In genomic region chr8:117562445-117563014, GRCm38 (mm10) we compare ENCODE assay signal across 8 mouse cellular contexts.
DNase-seq lines count a peak whose midpoint lies in the region; ATAC-seq and TF ChIP-seq lines count a peak whose summit lies in the region.

No protein-coding gene starts in this region.

- no peak overlapping the region for H3K4me2 ChIP-seq in CH12.LX (ENCODE audit: insufficient read depth, low read depth, poor library complexity, severe bottlenecking)
- H3K4me2 ChIP-seq in forebrain, postnatal 0 days (ENCODE audit: low read depth): peak overlapping the region; percentile 38
- peak overlapping the region; percentile 28 for H3K4me2 ChIP-seq in liver, embryonic 13.5 days

- no peak overlapping the region for H3K27ac ChIP-seq in CH12.LX (ENCODE audit: insufficient read depth, low read depth)
- H3K27ac ChIP-seq in forebrain, postnatal 0 days (ENCODE audit: low read depth, low read length): no peak overlapping the region
- no peak overlapping the region for H3K27ac ChIP-seq in liver, embryonic 13.5 days

- intact Hi-C loops in gastrocnemius, postnatal 36 days (cut with DNase I): no loop called here

- no peak for TF ChIP-seq RAD21 in CH12.LX (IDR thresholded peaks at IDR 0.05; ENCODE audit: low read depth, low read length)

- H3K9me3 ChIP-seq in CH12.LX (replicated peaks; ENCODE audit: low read length): no peaks in the 10 kb centered on the region
- no peaks in the 10 kb centered on the region for H3K9me3 ChIP-seq in E14TG2a.4 (ENCODE audit: low read length)
- no peaks in the 10 kb centered on the region for H3K9me3 ChIP-seq in forebrain, postnatal 0 days (ENCODE audit: low read length)
- no peaks in the 10 kb centered on the region for H3K9me3 ChIP-seq in liver, embryonic 13.5 days (replicated peaks)

- H3K79me2 ChIP-seq in CH12.LX (replicated peaks; ENCODE audit: control insufficient read depth, extremely low read depth, insufficient read depth, poor library complexity, severe bottlenecking): peaks cover 12% of the 10 kb centered on the region

- H3K4me3 ChIP-seq in CH12.LX (replicated peaks in 1 of 3; ENCODE audit: low read depth in 2 of 3, low read length in 2 of 3, poor library complexity in 1 of 3): no peak overlapping the region
- H3K4me3 ChIP-seq in E14TG2a.4 (replicated peaks; ENCODE audit: low read length): peak overlapping the region; percentile 70
- H3K4me3 ChIP-seq in forebrain, postnatal 0 days (ENCODE audit: low read depth, low read length): no peak overlapping the region
- no peak overlapping the region for H3K4me3 ChIP-seq in liver, embryonic 13.5 days (replicated peaks)

- dilution Hi-C loops in CH12.LX (cut with MboI; ENCODE audit: extremely low pct_ligation_motif_present, extremely low pct_unique_long_range_greater_than_20kb, low sequenced_read_pairs): no loop called here

- TF ChIP-seq EP300 in CH12.LX (IDR thresholded peaks at IDR 0.05; ENCODE audit: low read length): peak; percentile 40; the same call in 1 of the 2 replicates

- H3K36me3 ChIP-seq in CH12.LX (replicated peaks in 1 of 2; ENCODE audit: control insufficient read depth in 1 of 2, insufficient read depth in 1 of 2, low read length in 1 of 2) (peaks cover 70 to 93% of the 10 kb centered on the region in 2 experiments), E14TG2a.4 (ENCODE audit: insufficient read depth, low read length) (peaks cover 14% of the 10 kb centered on the region; the same call in 1 of the 2 replicates)
- no peaks in the 10 kb centered on the region for H3K36me3 ChIP-seq in forebrain, postnatal 0 days (ENCODE audit: insufficient read depth)
- no peaks in the 10 kb centered on the region for H3K36me3 ChIP-seq in liver, embryonic 13.5 days

- no peaks in the 10 kb centered on the region for H3K27me3 ChIP-seq in CH12.LX (replicated peaks)
- peaks cover 35% of the 10 kb centered on the region for H3K27me3 ChIP-seq in E14TG2a.4 (ENCODE audit: insufficient read depth, low read length)
- H3K27me3 ChIP-seq in forebrain, postnatal 0 days (ENCODE audit: insufficient read depth, low read length): no peaks in the 10 kb centered on the region
- no peaks in the 10 kb centered on the region for H3K27me3 ChIP-seq in liver, embryonic 13.5 days

- TF ChIP-seq CTCF in CH12.LX (conservative IDR thresholded peaks at IDR 0.05 in 1 of 2, IDR thresholded peaks at IDR 0.05 in 1 of 2; ENCODE audit: low read depth in 2 of 2, low read length in 2 of 2) (no peak), E14TG2a.4 (conservative IDR thresholded peaks at IDR 0.05; ENCODE audit: low read length) (no peak)
- no peak for TF ChIP-seq CTCF in forebrain, postnatal 0 days (IDR thresholded peaks at IDR 0.05; ENCODE audit: low read depth)

- peak; percentile 48 for DNase-seq in CH12.LX (ENCODE audit: extremely low read depth)
- DNase-seq in forebrain, postnatal 0 days: peak; percentile 33
- DNase-seq in liver, embryonic 13.5 days: no peak
- DNase-seq in gastrocnemius, postnatal 36 days: no peak
- no peak for DNase-seq in cerebellum, postnatal 36 days
- no peak for DNase-seq in retina, postnatal 1 day
- DNase-seq in adrenal gland, postnatal 10 days: no peak

- in situ Hi-C loops in CH12.LX (cut with MboI; ENCODE audit: low pct_ligation_motif_present, low pct_unique_long_range_greater_than_20kb, low sequenced_read_pairs): no loop called here

- TF ChIP-seq POLR2A in CH12.LX (IDR thresholded peaks at IDR 0.05; ENCODE audit: low read depth, low read length): no peak

- H3K4me1 ChIP-seq in CH12.LX (ENCODE audit: control insufficient read depth in 1 of 2, insufficient read depth in 2 of 2) (peaks cover 5 to 44% of the 10 kb centered on the region in 2 experiments), E14TG2a.4 (replicated peaks; ENCODE audit: low read depth, low read length) (peaks cover 51% of the 10 kb centered on the region)
- H3K4me1 ChIP-seq in forebrain, postnatal 0 days (ENCODE audit: insufficient read depth): no peaks in the 10 kb centered on the region
- H3K4me1 ChIP-seq in liver, embryonic 13.5 days (replicated peaks): peaks cover 7% of the 10 kb centered on the region

- WGBS in forebrain, postnatal 0 days: 30% methylated on average over 16 of the region's 16 CpGs
- 44% methylated on average over 16 of the region's 16 CpGs for WGBS in liver, embryonic 13.5 days (ENCODE audit: insufficient replicate concordance)

- ATAC-seq in forebrain, postnatal 0 days: peak; percentile 50
- ATAC-seq in liver, embryonic 13.5 days (ENCODE audit: low read depth): no peak

- no peak overlapping the region for H3K9ac ChIP-seq in CH12.LX (ENCODE audit: insufficient read depth, low read depth)
- no peak overlapping the region for H3K9ac ChIP-seq in forebrain, postnatal 0 days
- no peak overlapping the region for H3K9ac ChIP-seq in liver, embryonic 13.5 days

TF ChIP-seq in CH12.LX, 34 proteins besides CTCF, POLR2A, EP300 and RAD21:
- peak; percentile 33; the same call in 1 of the 2 replicates for TF ChIP-seq SIN3A (IDR thresholded peaks at IDR 0.05; ENCODE audit: low read length)
- TF ChIP-seq ZNF384 (IDR thresholded peaks at IDR 0.05; ENCODE audit: low read depth, low read length): no peak
- TF ChIP-seq MEF2A (IDR thresholded peaks at IDR 0.05; ENCODE audit: borderline replicate concordance, low read depth, low read length): no peak
- no peak for TF ChIP-seq ETS1 (conservative IDR thresholded peaks at IDR 0.05; ENCODE audit: low read depth, low read length)
- TF ChIP-seq PAX5 (IDR thresholded peaks at IDR 0.05; ENCODE audit: low read length): no peak
- no peak for TF ChIP-seq GABPA (IDR thresholded peaks at IDR 0.05; ENCODE audit: insufficient replicate concordance, low read depth, low read length)

Comparison
In these comparisons a context has a peak if more than half of its experiments do, and no peak if none do; other contexts are left out.
1. DNase-seq: peak in CH12.LX (single experiment) and forebrain, postnatal 0 days (single experiment); none in liver, embryonic 13.5 days (single experiment), gastrocnemius, postnatal 36 days (0 of 2), cerebellum, postnatal 36 days (0 of 2), retina, postnatal 1 day (single experiment) and adrenal gland, postnatal 10 days (single experiment).